Mouse (Mus musculus): ENCODE measurements around the gene Crybg1. TPM values are rescaled to one million over a fixed set of nuclear protein-coding genes. Genes with fewer than 3 reads are reported as not detected.

The Crybg1 gene
- polyA plus RNA-seq, 1 experiment from 2014 or later, result 0.11 TPM

GRCm38 (mm10) chr10:44024705-44025104 lies 123.9 kb downstream of the Crybg1 start:
- DNase-seq (ENCODE audit: low spot score), result no peak
- H3K27me3 ChIP-seq (ENCODE audit: low read depth, poor library complexity, severe bottlenecking), result no peaks in the 10 kb centered on the region
- H3K4me3 ChIP-seq, result no peak overlapping the region
- H3K4me1 ChIP-seq, result no peaks in the 10 kb centered on the region
- WGBS, result 70% methylated on average over 10 of the region's 10 CpGs
- H3K27ac ChIP-seq (replicated peaks), result no peak overlapping the region
- no peaks in the 10 kb centered on the region for H3K9me3 ChIP-seq (replicated peaks)
- no peaks in the 10 kb centered on the region for H3K36me3 ChIP-seq

DNA sequence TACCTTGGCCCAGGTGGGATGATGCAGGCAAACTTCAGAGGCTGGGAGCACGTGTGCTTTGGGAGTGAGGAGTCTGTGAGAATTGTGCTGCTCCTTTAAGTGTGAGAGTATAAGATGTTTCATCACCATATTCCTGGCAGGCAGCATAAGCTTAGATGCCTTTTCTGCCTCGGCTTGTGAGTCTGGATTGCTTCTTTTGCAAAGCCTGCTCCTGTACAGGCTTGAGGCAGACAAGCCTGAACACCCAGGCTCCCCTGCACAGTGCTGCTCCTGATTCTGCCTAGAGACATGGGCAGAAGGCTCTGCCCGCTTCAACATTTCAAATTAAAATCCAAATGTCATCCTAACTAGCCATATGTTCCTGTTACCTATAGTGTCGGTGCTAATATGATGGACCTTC lies 128.5 kb downstream of the Crybg1 start:
- Histone ChIP-seq H3K4me1 (no peaks in the 10 kb centered on the region), H3K27me3 (ENCODE audit: low read depth, poor library complexity, severe bottlenecking) (no peaks in the 10 kb centered on the region)

GRCm38 (mm10) chr10:44018562-44018961 lies 130.1 kb downstream of the Crybg1 start:
- H3K27ac ChIP-seq (replicated peaks), result no peak overlapping the region
- no peaks in the 10 kb centered on the region for H3K4me1 ChIP-seq
- no peak for DNase-seq (ENCODE audit: low spot score)
- H3K4me3 ChIP-seq, result no peak overlapping the region
- 91% methylated on average over 4 of the region's 4 CpGs for WGBS
- H3K9me3 ChIP-seq (replicated peaks), result no peaks in the 10 kb centered on the region
- H3K27me3 ChIP-seq (ENCODE audit: low read depth, poor library complexity, severe bottlenecking), result no peaks in the 10 kb centered on the region
- H3K36me3 ChIP-seq, result no peaks in the 10 kb centered on the region

More for the DNA sequence above, 128.5 kb downstream of the Crybg1 start:
- Histone ChIP-seq H3K36me3 (no peaks in the 10 kb centered on the region), H3K4me3 (no peak overlapping the region), H3K9me3 (replicated peaks) (no peaks in the 10 kb centered on the region), H3K27ac (replicated peaks) (no peak overlapping the region)
- DNase-seq (ENCODE audit: low spot score), result no peak
- WGBS, result 73% methylated on average over 4 of the region's 4 CpGs

DNA sequence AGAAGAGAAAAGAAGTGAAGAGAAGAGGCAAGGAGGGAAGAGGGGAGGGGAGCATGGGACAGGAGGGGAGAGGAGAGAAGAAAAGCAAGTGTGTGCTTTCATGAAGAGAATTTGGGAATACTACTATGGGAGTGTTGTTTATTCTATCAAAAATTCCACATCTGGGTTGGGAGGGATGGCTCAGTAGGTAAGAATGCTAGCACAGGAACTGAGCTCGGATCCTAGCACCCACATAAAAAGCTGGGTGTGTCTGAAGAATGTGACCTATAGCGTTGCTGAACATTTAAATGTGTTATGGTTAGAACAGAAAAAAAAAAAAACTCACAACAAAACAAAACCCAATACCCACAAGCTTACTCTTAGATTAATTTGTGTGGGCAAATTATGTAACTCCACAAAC lies 133.0 kb downstream of the Crybg1 start:
- no peak overlapping the region for H3K4me3 ChIP-seq
- H3K36me3 ChIP-seq, result no peaks in the 10 kb centered on the region
- H3K4me1 ChIP-seq, result no peaks in the 10 kb centered on the region
- 88% methylated on average over 2 of the region's 2 CpGs for WGBS
- no peaks in the 10 kb centered on the region for H3K27me3 ChIP-seq (ENCODE audit: low read depth, poor library complexity, severe bottlenecking)
- no peak for DNase-seq (ENCODE audit: low spot score)
- no peak overlapping the region for H3K27ac ChIP-seq (replicated peaks)
- H3K9me3 ChIP-seq (replicated peaks), result no peaks in the 10 kb centered on the region

GRCm38 (mm10) chr10:44013885-44014284 lies 134.8 kb downstream of the Crybg1 start:
- no peaks in the 10 kb centered on the region for H3K4me1 ChIP-seq
- H3K9me3 ChIP-seq (replicated peaks), result no peaks in the 10 kb centered on the region
- H3K27ac ChIP-seq (replicated peaks), result no peak overlapping the region
- no peak for DNase-seq (ENCODE audit: low spot score)
- no peaks in the 10 kb centered on the region for H3K36me3 ChIP-seq
- peaks cover 2% of the 10 kb centered on the region for H3K27me3 ChIP-seq (ENCODE audit: low read depth, poor library complexity, severe bottlenecking)
- WGBS, result 84% methylated on average over 4 of the region's 4 CpGs
- no peak overlapping the region for H3K4me3 ChIP-seq

DNA sequence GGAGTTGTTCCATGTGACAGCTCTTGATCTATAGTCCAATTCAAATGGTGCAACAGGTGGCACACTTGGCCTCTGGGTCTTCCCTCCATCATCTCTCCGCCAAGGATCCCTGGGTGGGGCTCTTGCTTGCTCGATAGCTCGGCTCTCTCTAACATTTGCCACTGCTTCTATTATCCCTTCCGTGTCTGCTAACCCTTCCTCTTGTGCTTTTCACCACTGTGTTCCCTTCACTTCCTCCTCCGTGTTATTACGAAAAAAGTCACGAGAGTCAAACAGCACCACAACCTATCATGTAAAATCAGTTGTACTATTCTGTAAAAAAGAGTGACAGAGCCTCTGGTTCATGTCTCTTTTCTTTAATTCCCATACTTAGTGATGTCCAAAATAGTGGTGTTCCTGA lies 137.2 kb downstream of the Crybg1 start:
- no peak for DNase-seq (ENCODE audit: low spot score)
- no peaks in the 10 kb centered on the region for H3K9me3 ChIP-seq (replicated peaks)
- H3K27me3 ChIP-seq (ENCODE audit: low read depth, poor library complexity, severe bottlenecking), result peaks cover 27% of the 10 kb centered on the region
- no peaks in the 10 kb centered on the region for H3K36me3 ChIP-seq
- WGBS, result 89% methylated on average over 7 of the region's 7 CpGs
- no peak overlapping the region for H3K4me3 ChIP-seq
- H3K4me1 ChIP-seq, result peaks cover under 1% of the 10 kb centered on the region; the same call in 1 of the 2 replicates
- H3K27ac ChIP-seq (replicated peaks), result no peak overlapping the region

DNA sequence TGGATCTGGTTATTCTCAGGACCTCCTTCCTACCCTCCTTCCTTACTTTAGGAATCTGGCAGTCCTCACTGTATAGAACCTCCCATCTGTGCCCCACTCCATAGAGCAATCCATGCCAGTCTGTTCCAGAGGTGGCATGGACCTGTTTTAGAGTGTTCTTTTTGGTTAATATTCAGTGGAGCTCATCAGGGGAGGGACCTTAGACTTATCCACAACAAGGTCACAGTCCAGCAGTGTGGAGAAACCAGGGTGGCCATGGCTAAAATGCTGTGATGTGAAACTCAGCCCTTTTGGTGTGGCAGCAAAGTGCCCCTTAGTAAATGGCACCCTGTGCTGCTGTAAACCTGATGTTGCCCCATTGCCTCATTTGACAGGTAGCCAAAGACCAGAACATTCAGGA lies 139.8 kb downstream of the Crybg1 start:
- H3K9me3 ChIP-seq (replicated peaks), result no peaks in the 10 kb centered on the region
- no peaks in the 10 kb centered on the region for H3K36me3 ChIP-seq
- H3K4me1 ChIP-seq, result peaks cover 21% of the 10 kb centered on the region
- H3K27ac ChIP-seq (replicated peaks), result no peak overlapping the region
- H3K4me3 ChIP-seq, result no peak overlapping the region
- no peak for DNase-seq (ENCODE audit: low spot score)
- peaks cover 53% of the 10 kb centered on the region for H3K27me3 ChIP-seq (ENCODE audit: low read depth, poor library complexity, severe bottlenecking)

DNA sequence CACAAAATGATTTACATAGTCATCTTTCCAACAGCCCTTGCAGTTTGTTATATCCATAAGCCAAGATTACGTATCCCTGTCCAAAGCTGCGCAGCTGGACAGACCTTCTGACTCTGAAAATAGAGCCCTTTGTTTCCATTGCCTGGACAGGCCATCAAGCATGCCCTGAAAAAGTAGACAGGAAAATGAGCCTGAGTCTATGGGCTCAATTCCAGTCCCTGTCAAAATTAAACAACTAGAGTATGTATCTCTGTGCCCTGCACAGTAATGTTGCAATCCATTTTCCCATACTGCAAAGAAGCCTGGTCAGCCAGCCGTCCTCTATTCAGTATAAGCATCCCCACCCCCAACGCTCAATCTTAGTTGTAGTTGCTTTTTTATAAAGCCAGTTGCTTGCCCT lies 141.8 kb downstream of the Crybg1 start:
- Histone ChIP-seq H3K9me3 (replicated peaks) (no peaks in the 10 kb centered on the region), H3K4me3 (no peak overlapping the region), H3K27ac (replicated peaks) (no peak overlapping the region), H3K4me1 (peaks cover 39% of the 10 kb centered on the region), H3K27me3 (ENCODE audit: low read depth, poor library complexity, severe bottlenecking) (peaks cover 73% of the 10 kb centered on the region), H3K36me3 (no peaks in the 10 kb centered on the region)
- 85% methylated on average over 4 of the region's 4 CpGs for WGBS
- no peak for DNase-seq (ENCODE audit: low spot score)

DNA sequence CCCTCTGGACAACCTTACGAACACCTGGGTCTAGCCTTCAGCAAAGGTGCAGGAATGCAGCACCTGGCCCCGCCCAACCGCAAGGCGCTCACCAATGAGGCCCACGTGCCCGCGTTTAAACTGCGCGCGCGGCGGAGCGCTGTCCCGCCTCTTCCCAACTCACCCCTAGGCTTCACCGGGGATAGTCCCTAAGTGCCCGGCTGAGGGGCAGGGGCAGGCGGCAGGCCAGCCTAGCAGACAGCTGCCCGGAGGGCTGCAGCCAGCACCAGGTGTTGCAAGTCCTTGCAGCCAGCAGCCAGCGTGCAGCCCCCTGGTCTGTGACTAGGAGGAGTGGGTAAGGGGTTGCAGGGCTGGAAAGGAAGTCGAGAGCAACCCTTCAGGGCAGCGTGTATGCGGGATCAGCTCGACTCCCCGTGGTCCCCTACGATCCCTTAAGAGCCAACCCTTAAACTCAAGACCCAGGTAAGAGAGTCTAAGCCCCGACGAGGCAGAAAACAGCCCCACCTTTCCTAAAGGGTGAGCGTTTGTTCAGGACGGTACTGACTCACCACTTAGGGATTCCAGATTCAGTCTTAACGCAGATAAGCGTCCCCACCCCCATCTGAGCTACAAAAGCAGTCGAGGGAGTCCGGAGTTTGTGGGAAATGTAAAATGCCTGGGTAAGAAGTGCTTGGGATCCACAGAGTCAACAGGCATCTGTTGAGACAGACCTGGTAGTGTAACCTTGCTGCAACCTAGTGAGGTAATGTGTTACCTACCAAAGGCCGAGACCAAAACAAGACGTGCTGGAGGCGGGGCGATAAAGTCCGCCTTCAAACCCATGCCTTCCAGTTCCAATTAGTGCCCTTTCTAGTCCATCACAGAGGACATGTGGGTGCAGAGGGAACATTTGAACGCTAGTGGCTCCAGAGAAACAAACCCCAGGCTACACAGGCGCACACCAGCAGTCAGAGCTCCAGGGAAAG lies 142.7 kb downstream of the Crybg1 start:
- H3K27ac ChIP-seq (replicated peaks), result no peak overlapping the region
- WGBS, result 1% methylated on average over 40 of the region's 40 CpGs
- H3K4me3 ChIP-seq, result peak overlapping the region; percentile 51
- peak; percentile 39 for DNase-seq (ENCODE audit: low spot score)
- H3K4me1 ChIP-seq, result peaks cover 40% of the 10 kb centered on the region
- peaks cover 82% of the 10 kb centered on the region for H3K27me3 ChIP-seq (ENCODE audit: low read depth, poor library complexity, severe bottlenecking)
- no peaks in the 10 kb centered on the region for H3K36me3 ChIP-seq
- H3K9me3 ChIP-seq (replicated peaks), result no peaks in the 10 kb centered on the region

DNA sequence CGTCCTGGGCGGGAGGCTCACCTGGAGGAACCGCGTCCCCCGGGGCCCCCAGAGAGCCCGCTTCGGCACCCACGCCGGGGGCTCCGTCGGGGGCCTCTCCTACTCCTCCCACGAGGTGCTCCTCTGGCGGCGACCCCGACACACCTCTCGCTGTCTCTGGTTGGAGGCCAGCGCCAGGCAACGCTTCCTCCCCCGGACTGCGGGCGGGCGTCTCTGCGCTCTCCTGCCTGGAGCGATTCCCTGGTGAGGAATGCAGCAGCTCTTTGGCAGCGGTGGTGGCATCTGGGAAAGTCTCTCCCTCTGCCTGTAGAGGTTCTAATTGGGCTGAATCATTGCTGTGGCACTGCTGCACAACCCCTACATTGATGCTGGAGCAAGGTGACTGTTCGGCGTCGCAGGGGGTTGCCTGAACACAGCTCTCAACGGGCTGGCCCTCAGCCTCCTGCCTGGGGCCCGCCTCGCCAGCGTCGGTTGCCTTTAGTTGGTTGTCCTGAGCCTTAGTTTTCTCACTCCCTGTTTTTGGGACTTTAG lies 144.4 kb downstream of the Crybg1 start:
- peak overlapping the region; percentile 58 for H3K4me3 ChIP-seq
- H3K9me3 ChIP-seq (replicated peaks), result no peaks in the 10 kb centered on the region
- peaks cover 40% of the 10 kb centered on the region for H3K4me1 ChIP-seq
- H3K27me3 ChIP-seq (ENCODE audit: low read depth, poor library complexity, severe bottlenecking), result peaks cover 88% of the 10 kb centered on the region
- under 1% methylated on average over 33 of the region's 33 CpGs for WGBS
- peak; percentile 48 for DNase-seq (ENCODE audit: low spot score)
- no peaks in the 10 kb centered on the region for H3K36me3 ChIP-seq
- no peak overlapping the region for H3K27ac ChIP-seq (replicated peaks)

GRCm38 (mm10) chr10:44003551-44004151 lies 145.0 kb downstream of the Crybg1 start:
- Histone ChIP-seq H3K27ac (replicated peaks) (peak overlapping the region; percentile 17; the same call in 1 of the 2 replicates), H3K9me3 (replicated peaks) (no peaks in the 10 kb centered on the region), H3K4me3 (peak overlapping the region; percentile 58), H3K36me3 (no peaks in the 10 kb centered on the region), H3K4me1 (peaks cover 40% of the 10 kb centered on the region), H3K27me3 (ENCODE audit: low read depth, poor library complexity, severe bottlenecking) (peaks cover 89% of the 10 kb centered on the region)
- peak; percentile 59 for DNase-seq (ENCODE audit: low spot score)
- under 1% methylated on average over 64 of the region's 68 CpGs for WGBS

- peak overlapping the region; percentile 58 for H3K4me3 ChIP-seq
- peaks cover 40% of the 10 kb centered on the region for H3K4me1 ChIP-seq
- H3K27me3 ChIP-seq (ENCODE audit: low read depth, poor library complexity, severe bottlenecking), result peaks cover 89% of the 10 kb centered on the region
- H3K27ac ChIP-seq (replicated peaks), result no peak overlapping the region
- 2% methylated on average over 11 of the region's 11 CpGs for WGBS
- H3K36me3 ChIP-seq, result no peaks in the 10 kb centered on the region
- no peak for DNase-seq (ENCODE audit: low spot score)
- H3K9me3 ChIP-seq (replicated peaks), result no peaks in the 10 kb centered on the region
Measured at GRCm38 (mm10) chr10:44002995-44003524, 145.6 kb downstream of the Crybg1 start.

Data from midbrain, embryonic 10.5 days (tissue).